8 mouse cellular contexts compared by ENCODE assay signal in the genomic region with DNA sequence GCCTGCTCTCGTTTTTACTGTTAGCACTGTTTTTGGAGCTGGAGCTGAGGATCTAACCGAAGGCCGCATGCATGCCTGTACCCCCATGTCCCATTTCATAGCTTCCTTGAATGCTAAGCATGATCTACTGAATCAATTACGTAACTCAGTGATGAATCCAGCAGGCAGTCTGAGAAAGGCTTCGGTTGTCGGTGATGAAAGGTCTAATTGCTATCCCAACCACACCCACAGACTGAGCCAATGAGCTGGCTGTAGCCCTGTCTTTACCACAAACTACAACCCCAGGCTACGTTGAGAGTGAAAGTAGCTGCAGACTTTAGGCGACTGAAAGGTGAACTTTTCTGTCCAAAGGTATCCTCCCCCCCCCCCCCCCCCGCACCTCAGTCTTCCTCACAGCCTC. TPM values are rescaled to one million over a fixed set of nuclear protein-coding genes. Genes with fewer than 3 reads are reported as not detected.
A peak's percentile ranks its signal among the peaks of the same experiment; 100 is the strongest.
DNase-seq lines count a peak whose midpoint lies in the region; ATAC-seq and TF ChIP-seq lines count a peak whose summit lies in the region.

No protein-coding gene starts in this region.

- no peak overlapping the region for H3ac ChIP-seq in myocyte (ENCODE audit: control insufficient read depth, insufficient read length)

- WGBS in kidney, embryonic 14.5 days: 54% methylated on average over 8 of the region's 9 CpGs
- 55% methylated on average over 9 of the region's 9 CpGs for WGBS in embryonic facial prominence, embryonic 12.5 days
- WGBS in large intestine, adult 2 months: 25% methylated on average over 9 of the region's 9 CpGs

- no peak for TF ChIP-seq POLR2A in myocyte (IDR thresholded peaks at IDR 0.05; ENCODE audit: insufficient read length, low read depth)

- H3K9ac ChIP-seq in kidney, embryonic 14.5 days (ENCODE audit: low read depth, low read length): peak overlapping the region; percentile 93; the same call in 1 of the 2 replicates
- H3K9ac ChIP-seq in embryonic facial prominence, embryonic 12.5 days: peak overlapping the region; percentile 88

- H3K36me3 ChIP-seq in kidney, embryonic 14.5 days (ENCODE audit: control insufficient read depth, insufficient read depth, low read length): peaks cover 33% of the 10 kb centered on the region
- H3K36me3 ChIP-seq in embryonic facial prominence, embryonic 12.5 days: peaks cover 23% of the 10 kb centered on the region
- H3K36me3 ChIP-seq in myocyte (ENCODE audit: control insufficient read depth, insufficient read depth): peaks cover 4% of the 10 kb centered on the region

- no peak for DNase-seq in kidney, adult 11 months
- DNase-seq in large intestine, adult 2 months (ENCODE audit: low read depth, low spot score): peak; percentile 36
- DNase-seq in embryo, embryonic 9.5 days (ENCODE audit: extremely low spot score): no peak
- DNase-seq in gastrocnemius, adult 8-10 months (ENCODE audit: low spot score in 2 of 2): no peak

- H3K27me3 ChIP-seq in kidney, embryonic 14.5 days (ENCODE audit: control insufficient read depth, insufficient read depth, low read length): no peaks in the 10 kb centered on the region
- H3K27me3 ChIP-seq in embryonic facial prominence, embryonic 12.5 days: no peaks in the 10 kb centered on the region
- no peaks in the 10 kb centered on the region for H3K27me3 ChIP-seq in myocyte (ENCODE audit: control insufficient read depth, insufficient read depth, insufficient read length)

- H3K79me2 ChIP-seq in myocyte (ENCODE audit: control insufficient read depth, insufficient read depth): peaks cover 8% of the 10 kb centered on the region

- peak overlapping the region; percentile 84 for H3K4me2 ChIP-seq in kidney, embryonic 14.5 days (replicated peaks; ENCODE audit: low read depth, low read length)
- H3K4me2 ChIP-seq in embryonic facial prominence, embryonic 12.5 days (replicated peaks): peak overlapping the region; percentile 76
- peak overlapping the region; percentile 81 for H3K4me2 ChIP-seq in myocyte (ENCODE audit: low read depth)

- peak overlapping the region; percentile 96; the same call in 1 of the 2 replicates for H3K4me3 ChIP-seq in kidney, embryonic 14.5 days (ENCODE audit: low read length)
- peak overlapping the region; percentile 91 for H3K4me3 ChIP-seq in embryonic facial prominence, embryonic 12.5 days
- peak overlapping the region; percentile 79 for H3K4me3 ChIP-seq in myocyte

- ATAC-seq in kidney, embryonic 14.5 days (ENCODE audit: low FRiP score, low TSS enrichment): no peak
- no peak for ATAC-seq in embryonic facial prominence, embryonic 12.5 days (ENCODE audit: insufficient number of reproducible peaks, insufficient read depth, low FRiP score, low TSS enrichment)
- no peak for ATAC-seq in cerebellum, adult (ENCODE audit: insufficient number of reproducible peaks, low FRiP score, low TSS enrichment)

- H3K9me3 ChIP-seq in kidney, embryonic 14.5 days (ENCODE audit: control insufficient read depth, low read length): no peaks in the 10 kb centered on the region
- H3K9me3 ChIP-seq in embryonic facial prominence, embryonic 12.5 days: no peaks in the 10 kb centered on the region

- H3K27ac ChIP-seq in kidney, embryonic 14.5 days (ENCODE audit: low read depth, low read length): no peak overlapping the region
- H3K27ac ChIP-seq in embryonic facial prominence, embryonic 12.5 days: no peak overlapping the region

- 0 out of 2 replicates have a peak, but pooled peaks cover 5% of the 10 kb centered on the region for H3K4me1 ChIP-seq in kidney, embryonic 14.5 days (ENCODE audit: control insufficient read depth, insufficient read depth, low read length)
- peaks cover 12% of the 10 kb centered on the region for H3K4me1 ChIP-seq in embryonic facial prominence, embryonic 12.5 days

TF ChIP-seq in myocyte, 11 proteins besides CTCF, POLR2A, EP300 and RAD21:
- no peak for TF ChIP-seq MAX (IDR thresholded peaks at IDR 0.05; ENCODE audit: low read depth)
- no peak for TF ChIP-seq MYOD1 (IDR thresholded peaks at IDR 0.05; ENCODE audit: control insufficient read depth in 1 of 3, insufficient read length in 2 of 3, low read depth in 2 of 3)
- no peak for TF ChIP-seq MYOG (IDR thresholded peaks at IDR 0.05; ENCODE audit: control insufficient read depth in 1 of 3, insufficient read depth in 1 of 3, insufficient read length in 2 of 3, low read depth in 2 of 3)
- no peak for TF ChIP-seq USF1 (IDR thresholded peaks at IDR 0.05; ENCODE audit: low read depth)
- TF ChIP-seq CEBPB (IDR thresholded peaks at IDR 0.05; ENCODE audit: insufficient read depth, poor library complexity, severe bottlenecking): 0 out of 2 replicates have a peak, but pooled peaks have one; percentile 20
- TF ChIP-seq E2F4 (IDR thresholded peaks at IDR 0.05; ENCODE audit: insufficient read depth): no peak
- TF ChIP-seq TCF12 (IDR thresholded peaks at IDR 0.05; ENCODE audit: insufficient read depth, poor library complexity, severe bottlenecking): no peak
- no peak for TF ChIP-seq POLR2AphosphoS2 (IDR thresholded peaks at IDR 0.05; ENCODE audit: insufficient read length, low read depth)

RNA-seq across cellular contexts. Expression of gene Tex261, which starts 1.5 kb away (rescaled TPM):
- 59.8 and 67.3 TPM in 2 replicates for polyA plus RNA-seq in kidney, embryonic 14.5 days (2014; fragmentation: Nextera tagmentation; extraction: Ambion mirVana)
- 81.3 and 83.6 TPM in 2 replicates for polyA plus RNA-seq in embryonic facial prominence, embryonic 12.5 days (2016; fragmentation: Nextera tagmentation; extraction: Ambion mirVana)
- 102 and 130 TPM in 2 replicates for polyA plus RNA-seq in large intestine, adult 2 months (2012; rRNA removed)
- polyA plus RNA-seq in myocyte (2012; fragmentation: generic; extraction: Trizol): 70.7 TPM
- 10 to 100 TPM; 46.9 to 56.0 (median 53.8) TPM for total RNA-seq in gastrocnemius, adult 8-10 months (2022)

RNA-seq across cellular contexts. Expression of gene Ankrd53, which starts 11.7 kb away (rescaled TPM):
- polyA plus RNA-seq in kidney, embryonic 14.5 days (2014; fragmentation: Nextera tagmentation; extraction: Ambion mirVana): 0.21 and 0.28 TPM in 2 replicates
- 0.27 and 0.32 TPM in 2 replicates for polyA plus RNA-seq in embryonic facial prominence, embryonic 12.5 days (2016; fragmentation: Nextera tagmentation; extraction: Ambion mirVana)
- not detected in 2 replicates for polyA plus RNA-seq in large intestine, adult 2 months (2012; rRNA removed)
- polyA plus RNA-seq in myocyte (2012; fragmentation: generic; extraction: Trizol): 0.05 TPM
- not detected for total RNA-seq in gastrocnemius, adult 8-10 months (2022)

RNA-seq across cellular contexts. Expression of gene Nagk, which starts 20.7 kb away (rescaled TPM):
- 42.7 and 43.5 TPM in 2 replicates for polyA plus RNA-seq in kidney, embryonic 14.5 days (2014; fragmentation: Nextera tagmentation; extraction: Ambion mirVana)
- 50.7 and 53.5 TPM in 2 replicates for polyA plus RNA-seq in embryonic facial prominence, embryonic 12.5 days (2016; fragmentation: Nextera tagmentation; extraction: Ambion mirVana)
- polyA plus RNA-seq in large intestine, adult 2 months (2012; rRNA removed): 32.2 and 33.2 TPM in 2 replicates
- polyA plus RNA-seq in myocyte (2012; fragmentation: generic; extraction: Trizol): 42.9 TPM
- total RNA-seq in gastrocnemius, adult 8-10 months (2022): 1 to 10 TPM; 6.2 to 7.6 (median 7.1) TPM

RNA-seq across cellular contexts. Expression of gene Atp6v1b1, which starts 31.3 kb away (rescaled TPM):
- 3.5 and 3.6 TPM in 2 replicates for polyA plus RNA-seq in kidney, embryonic 14.5 days (2014; fragmentation: Nextera tagmentation; extraction: Ambion mirVana)
- 0.31 and 0.33 TPM in 2 replicates for polyA plus RNA-seq in embryonic facial prominence, embryonic 12.5 days (2016; fragmentation: Nextera tagmentation; extraction: Ambion mirVana)
- polyA plus RNA-seq in large intestine, adult 2 months (2012; rRNA removed): not detected in 2 replicates
- polyA plus RNA-seq in myocyte (2012; fragmentation: generic; extraction: Trizol): not detected
- total RNA-seq in gastrocnemius, adult 8-10 months (2022): not detected

RNA-seq across cellular contexts. Expression of gene Paip2b, which starts 57.4 kb away (rescaled TPM):
- polyA plus RNA-seq in kidney, embryonic 14.5 days (2014; fragmentation: Nextera tagmentation; extraction: Ambion mirVana): 18.2 and 22.0 TPM in 2 replicates
- 19.3 and 20.0 TPM in 2 replicates for polyA plus RNA-seq in embryonic facial prominence, embryonic 12.5 days (2016; fragmentation: Nextera tagmentation; extraction: Ambion mirVana)
- polyA plus RNA-seq in large intestine, adult 2 months (2012; rRNA removed): 7.0 and 8.2 TPM in 2 replicates
- polyA plus RNA-seq in myocyte (2012; fragmentation: generic; extraction: Trizol): 14.4 TPM
- total RNA-seq in gastrocnemius, adult 8-10 months (2022): 100 to 1,000 TPM in 1 of 4 experiments, 10 to 100 TPM in 3; 87.8 to 128 (median 93.8) TPM
